Mouse (Mus musculus): ENCODE results near the gene R3hdm2. TPM values are rescaled to one million over a fixed set of nuclear protein-coding genes. Genes with fewer than 3 reads are reported as not detected.

R3hdm2 gene
- total RNA-seq, 2 experiments from 2014 or later, result 157 to 164 TPM

DNA sequence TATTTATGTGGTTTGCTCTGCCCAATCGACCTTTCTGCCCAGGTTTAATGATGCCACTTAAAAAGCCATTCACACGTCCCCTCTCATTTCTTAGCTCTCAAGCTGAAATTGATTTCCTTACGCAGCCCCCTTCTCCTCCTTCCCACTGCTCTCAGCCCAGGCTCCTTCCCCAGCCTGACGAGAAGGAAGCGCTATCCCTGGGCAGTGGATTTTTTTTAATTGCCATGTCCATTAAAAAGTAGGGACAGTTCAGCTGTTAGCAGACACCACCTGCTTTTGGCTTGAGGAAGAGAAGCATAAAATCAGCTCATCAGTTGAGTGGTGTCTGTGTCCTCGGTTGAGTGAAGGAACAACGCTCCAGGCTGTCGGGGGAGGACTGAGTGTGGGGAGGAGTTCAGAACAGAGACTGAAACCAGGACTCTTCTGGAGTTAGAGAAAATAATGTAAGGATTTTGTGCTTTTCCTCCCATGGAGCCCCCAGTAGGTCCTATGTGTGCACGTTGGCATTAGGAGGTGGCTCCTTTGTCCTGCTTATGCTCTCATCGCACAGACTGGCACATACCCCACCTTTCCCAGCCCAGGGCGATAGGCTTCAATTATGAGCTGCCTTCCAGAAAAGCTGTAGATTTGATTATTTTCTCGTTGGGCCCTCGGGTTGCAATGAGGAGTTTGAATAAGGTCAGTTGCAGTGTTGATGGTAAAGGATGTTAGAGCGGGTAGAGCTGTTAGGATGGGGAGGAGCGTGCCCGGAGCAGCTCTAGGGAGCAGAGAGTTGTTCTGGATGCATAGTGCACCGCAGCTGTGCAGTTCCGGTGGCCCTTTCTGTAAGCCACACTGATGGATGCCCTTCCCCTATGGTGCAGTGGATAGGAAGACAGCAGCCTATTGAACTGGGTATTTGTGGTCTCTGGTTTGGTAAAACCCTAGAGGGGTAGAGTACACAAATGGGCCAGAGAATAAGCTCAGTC lies 110.3 kb downstream of the R3hdm2 start:
- DNase-seq (ENCODE audit: low spot score in 2 of 2), result no peak

DNA sequence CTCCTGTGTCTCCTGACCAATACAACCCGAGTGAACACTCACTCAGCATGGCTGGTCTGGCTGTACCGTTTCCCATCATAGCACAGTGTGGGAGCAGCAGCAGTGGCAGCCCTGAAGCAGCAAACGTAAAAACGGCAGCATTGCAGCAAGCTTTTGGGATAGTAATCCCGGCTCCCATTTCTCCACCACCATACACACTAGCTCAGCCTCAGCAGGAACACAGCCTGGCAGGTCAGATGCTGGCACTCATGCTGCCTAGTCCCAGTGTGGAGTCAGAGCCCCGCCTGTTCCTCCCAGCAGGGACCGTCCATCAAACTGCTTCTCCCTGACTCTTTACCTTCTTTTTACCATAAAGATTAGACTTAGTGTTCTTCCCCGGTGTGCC lies 111.0 kb downstream of the R3hdm2 start:
- no peak for DNase-seq (ENCODE audit: low spot score in 2 of 2)

DNA sequence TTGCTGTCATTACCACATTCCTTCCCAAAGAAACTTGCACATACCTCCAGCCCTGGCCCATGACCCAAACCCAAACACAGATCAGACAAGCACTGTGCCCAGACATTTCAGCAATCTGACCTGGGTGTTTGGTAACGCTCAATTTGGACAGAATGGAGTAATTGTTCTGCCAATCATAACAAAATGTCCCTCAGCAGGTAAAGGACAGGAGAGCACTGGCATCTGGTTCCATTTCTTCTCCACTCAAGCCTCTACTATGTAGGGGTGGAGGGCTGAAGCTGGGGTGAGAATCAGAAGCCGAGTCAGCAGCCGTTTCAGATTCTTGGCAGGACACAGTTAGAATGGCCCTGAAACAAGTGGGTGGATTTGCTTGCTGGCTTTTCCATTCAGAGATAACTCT lies 112.0 kb downstream of the R3hdm2 start:
- no peak for DNase-seq (ENCODE audit: low spot score in 2 of 2)

DNA sequence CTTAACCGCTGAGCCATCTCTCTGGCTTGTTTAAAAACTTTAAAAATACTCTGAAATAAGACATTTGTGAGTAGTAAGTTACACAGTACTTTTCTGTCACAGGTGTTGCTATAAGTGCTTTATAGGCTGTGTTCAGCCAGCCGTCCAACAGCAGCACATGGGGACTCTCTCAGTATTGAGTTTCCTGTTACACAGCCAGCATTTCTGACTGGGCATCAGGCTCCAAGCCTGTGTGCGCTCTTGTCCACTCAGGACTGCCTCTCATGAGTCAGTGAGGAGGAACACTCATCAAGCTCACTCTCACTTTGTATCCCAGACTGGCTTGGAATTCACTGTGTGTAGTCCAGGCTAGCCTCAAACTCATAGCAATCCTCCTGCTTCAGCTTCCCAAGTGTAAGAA lies 116.0 kb downstream of the R3hdm2 start:
- DNase-seq (ENCODE audit: low spot score in 2 of 2), result no peak

DNA sequence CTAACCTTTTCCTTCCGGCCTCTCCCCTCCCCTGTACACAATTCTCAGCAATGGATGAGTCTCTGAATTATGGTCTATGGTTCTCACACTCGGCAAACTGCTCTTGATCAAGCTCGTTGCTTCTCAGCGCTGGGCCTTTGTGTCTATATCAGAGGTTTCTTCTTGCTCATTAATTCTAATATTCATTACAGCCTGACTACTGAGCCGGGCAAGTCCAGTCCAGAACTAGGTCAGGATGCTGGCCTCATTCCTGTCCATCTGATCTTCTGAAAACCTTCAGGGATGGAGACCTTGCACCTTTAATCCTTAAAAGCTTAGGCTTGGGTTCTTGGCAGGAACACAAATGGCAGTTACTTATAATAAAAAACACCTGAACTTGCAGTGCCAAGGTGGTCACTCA lies 119.4 kb downstream of the R3hdm2 start:
- no peak for DNase-seq (ENCODE audit: low spot score in 2 of 2)

DNA sequence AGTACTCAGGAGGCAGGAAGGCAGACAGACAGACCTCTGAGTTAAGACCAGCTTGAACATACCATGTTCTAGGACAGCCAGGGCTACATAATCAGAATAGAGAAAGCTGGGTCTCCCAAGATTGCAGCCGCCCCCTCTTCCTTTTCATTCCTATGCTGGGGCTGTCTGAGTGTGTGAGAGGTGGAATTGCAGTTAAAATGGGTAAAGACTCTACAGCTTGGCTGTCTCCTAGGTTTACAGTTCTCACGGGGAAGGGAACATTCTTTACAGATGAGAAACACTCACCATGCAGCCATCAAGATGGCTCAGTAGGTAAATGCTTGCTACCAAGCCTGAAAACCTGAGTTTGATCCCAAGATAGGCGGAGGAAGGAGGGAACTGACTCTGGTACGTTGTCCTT lies 119.9 kb downstream of the R3hdm2 start:
- no peak for DNase-seq (ENCODE audit: low spot score in 2 of 2)

DNA sequence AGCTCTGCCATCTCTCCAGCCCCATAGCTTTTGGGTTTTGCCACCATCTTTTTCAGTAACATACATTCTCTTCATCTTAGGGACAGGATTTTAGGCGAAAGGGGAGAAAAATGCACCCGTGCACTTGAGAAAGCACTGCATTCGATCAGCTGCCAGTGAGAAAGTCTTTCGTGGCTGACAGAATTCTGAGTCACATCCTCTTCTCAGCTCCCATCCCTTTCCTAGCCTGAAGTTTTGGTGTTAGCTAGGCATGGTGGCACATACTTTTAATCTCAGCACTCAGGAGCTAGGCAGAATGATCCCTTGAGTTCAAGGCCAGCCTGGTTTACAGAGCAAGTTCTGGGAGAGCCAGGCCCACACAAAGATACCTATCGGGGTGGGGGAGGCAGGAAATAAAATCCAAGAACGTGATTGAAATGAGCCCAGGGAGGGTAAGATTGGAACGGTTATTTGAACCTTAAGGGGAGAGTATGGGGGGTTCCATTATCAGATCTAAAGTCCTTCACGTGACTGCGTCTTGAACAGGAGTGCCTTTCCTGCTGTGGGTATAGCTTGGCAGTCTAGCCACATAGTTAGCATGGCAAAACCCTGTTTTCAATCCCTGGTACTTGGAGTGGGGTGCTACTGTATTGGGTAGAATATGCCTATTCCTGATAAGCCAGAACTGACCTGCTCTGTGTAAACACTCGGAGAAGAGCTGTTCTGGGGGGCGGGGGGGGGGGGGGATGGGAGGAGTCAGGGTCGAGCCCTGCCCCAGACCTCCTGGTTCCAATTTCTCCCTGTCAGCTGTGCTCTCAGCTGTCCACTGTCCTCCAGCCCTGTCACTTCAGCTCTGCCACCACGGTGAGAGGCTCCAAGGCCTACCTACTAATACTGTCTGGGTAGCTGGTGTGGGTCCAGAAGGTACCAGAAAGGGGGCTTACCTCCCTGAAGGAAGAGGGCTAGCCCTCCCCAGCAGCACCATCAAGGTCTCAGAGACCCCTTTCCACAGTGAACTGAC lies 121.1 kb downstream of the R3hdm2 start, which contains the start of gene Stac3:
Gene Stac3 (plus strand): TSS at position 793 of the 1,000 bp plus-strand sequence.
- DNase-seq (ENCODE audit: low spot score in 2 of 2), result no peak

DNA sequence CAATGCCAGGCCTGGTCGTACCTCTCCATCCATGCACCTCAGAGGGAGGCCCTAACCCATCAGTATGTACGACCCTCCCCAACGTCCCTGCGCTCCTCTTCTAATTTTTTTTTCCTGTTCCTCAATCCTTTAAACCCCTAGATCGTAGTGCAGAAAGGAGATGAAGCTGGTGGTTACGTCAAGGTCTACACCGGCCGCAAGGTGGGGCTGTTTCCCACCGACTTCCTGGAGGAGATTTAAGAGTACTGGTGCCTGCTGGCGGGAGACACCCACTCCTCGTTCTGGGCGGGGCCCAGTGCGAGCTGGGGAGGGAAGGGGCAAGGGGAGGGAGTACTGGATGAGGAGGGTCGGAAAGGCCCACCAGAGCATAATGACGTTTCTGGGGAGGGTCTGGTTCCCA lies 128.1 kb downstream of the R3hdm2 start:
- no peak for DNase-seq (ENCODE audit: low spot score in 2 of 2)

DNA sequence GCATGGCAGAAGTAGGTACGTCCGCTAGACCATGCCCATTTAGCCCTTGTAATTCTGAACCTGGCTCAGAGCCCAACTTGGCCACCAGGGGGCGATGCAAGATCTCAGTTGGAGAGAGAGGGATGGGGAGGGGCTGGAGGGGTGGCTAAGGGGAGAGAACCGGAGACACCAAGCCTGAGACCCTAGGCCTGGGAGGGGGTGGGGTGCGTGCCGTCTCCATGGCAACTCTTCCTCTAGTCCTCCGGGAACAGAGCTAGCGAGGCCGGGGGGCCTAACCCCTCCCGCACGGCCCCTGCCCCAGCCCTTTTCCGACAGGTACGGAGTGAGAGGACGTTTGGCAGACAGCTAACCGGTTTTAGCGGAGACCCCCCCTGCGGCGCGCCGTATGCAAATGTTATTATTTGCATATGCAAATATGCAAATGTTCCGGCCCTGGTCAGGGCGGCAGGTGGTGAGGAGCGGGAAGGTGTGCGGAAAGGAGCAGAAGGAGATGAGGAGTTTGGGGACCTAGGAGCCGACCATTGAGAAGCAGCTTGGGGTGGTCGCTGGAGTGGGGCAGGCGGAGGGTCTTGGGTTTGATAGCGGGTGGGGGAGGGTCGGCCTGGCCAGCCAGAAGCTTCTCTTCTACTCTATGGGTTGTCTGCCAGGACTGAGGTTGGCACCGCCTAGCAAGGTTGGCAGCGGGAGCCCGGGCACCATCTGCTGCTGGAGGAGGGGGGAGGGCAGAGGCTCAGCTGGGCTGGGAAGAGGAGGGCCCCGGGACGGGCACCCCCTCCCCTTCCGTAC lies 129.1 kb downstream of the R3hdm2 start:
- peak; percentile 76 to 77 for DNase-seq (ENCODE audit: low spot score in 2 of 2)

DNA sequence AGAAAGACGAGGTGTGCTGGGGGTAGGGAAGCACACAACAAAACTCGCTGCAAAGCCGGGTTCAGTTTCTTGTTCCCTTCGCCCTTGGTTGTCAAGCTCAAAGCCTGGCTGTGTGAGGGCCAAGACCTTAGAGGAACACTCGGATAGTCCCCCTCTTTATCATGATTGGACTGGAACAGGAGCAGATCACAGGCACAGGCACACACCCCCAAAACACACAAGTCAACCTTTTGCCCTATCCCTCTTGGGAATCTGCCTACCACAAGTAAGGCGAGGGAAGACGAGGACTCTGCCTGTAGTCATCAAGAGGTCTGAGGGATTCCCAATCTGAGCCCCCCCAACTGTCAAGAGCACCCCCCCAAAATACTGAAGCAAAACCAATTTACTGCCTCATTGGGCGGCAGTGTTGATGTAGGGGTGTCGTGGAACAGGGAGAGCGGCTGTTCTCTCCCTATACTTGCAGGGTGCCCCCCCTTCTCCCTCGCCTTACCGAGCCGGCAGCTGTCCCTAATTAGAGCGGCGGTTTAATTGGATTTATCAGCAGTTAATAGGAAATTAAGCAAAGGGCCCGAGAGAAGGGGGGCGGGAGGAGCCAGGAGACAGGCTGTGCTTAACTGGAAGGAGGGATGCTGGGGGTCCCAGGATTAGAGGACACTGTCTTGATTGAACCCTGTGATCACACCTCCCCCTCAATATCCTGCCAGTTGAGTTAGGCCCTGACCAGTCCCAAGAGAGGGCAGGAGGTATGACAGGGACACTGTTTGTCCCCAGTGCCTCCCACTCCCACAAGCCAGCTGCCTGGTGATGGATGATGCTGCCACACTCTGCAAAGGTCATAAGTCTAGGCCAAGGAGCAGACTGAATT lies 129.9 kb downstream of the R3hdm2 start:
- no peak for DNase-seq (ENCODE audit: low spot score in 2 of 2)

DNA sequence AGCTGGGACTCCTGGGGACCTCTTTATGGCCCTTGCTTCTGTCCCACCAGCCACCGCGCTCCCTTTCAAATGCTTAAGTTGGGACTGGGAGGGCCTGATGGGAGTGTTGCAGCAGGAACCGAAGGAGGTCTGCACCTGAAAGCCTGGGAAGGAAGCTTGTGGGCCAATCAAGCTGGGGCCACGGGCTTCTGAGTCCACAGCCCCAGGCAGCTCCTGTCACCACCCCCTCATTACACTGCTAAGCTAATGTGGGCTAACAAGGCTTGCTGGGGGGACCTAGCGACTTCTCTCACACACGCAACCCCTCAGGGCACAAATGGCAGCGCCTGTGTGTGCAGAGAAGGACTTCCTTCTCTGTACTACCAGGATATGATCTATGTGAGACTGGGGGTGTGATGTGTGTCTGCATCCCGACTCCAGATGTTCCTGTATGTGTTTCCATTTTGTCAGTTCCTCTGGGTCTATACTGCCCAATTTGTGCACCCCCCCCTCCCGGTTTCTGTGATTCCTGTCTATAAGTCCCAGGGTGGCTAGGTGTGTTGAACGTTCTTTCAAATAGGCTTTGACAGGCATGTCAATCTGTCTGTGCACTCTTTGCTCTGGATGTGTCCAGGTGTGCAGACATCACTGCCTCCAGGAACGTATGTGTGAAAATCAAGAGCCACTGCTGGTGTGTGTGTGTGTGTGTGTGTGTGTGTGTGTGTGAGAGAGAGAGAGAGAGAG lies 130.9 kb downstream of the R3hdm2 start:
- no peak for DNase-seq (ENCODE audit: low spot score in 2 of 2)

DNA sequence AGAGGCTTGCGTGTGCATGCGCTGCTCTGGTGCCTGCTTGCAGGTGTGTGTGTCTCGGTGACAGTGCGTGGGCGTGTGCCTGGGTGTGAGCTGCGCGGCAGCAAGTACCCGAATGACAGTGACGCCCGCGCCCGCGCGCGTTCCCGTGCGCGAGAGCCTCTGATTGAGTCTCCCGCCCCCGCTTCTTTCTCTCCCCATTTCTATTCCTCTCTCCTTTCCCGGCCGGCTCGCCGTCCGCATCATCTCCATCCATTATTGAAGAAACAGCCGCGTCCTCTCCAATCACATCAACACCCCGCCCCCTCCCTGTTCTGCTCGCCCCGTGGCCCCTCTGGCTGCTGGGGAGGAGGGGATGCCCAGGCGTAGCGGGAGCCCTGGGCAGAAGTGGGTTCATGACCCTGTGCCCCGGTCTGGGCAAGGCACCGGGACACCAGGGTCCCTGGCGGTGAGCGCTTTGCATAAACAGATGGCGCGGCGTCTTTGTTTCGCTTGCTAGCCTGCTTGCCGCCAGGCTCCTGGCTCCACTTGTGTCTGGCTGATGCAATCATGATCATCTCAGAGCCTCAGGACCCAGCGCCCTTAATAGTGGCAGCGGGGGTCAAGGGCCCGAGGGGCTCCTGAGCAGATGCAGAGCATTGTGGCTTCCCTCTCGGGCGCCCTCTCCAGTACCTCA lies 131.6 kb downstream of the R3hdm2 start:
- no peak for DNase-seq (ENCODE audit: low spot score in 2 of 2)

DNA sequence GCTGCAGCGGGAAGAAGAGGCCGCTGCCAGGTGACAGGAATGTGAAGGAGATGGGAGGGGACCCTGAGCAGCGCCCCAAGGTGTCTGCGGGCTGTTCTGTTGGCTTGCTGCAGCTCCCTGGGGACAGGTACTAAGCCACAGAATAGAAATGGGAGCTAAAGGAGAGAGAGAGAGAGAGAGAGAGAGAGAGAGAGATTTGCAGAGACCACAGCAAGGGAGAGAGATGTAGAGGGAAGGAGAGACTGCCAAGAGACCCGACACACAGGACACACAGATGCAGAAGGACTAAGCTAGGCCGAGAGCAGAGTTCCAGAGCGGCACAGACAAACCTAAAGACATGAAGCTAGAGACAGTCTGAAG lies 132.2 kb downstream of the R3hdm2 start:
- no peak for DNase-seq (ENCODE audit: low spot score in 2 of 2)

DNA sequence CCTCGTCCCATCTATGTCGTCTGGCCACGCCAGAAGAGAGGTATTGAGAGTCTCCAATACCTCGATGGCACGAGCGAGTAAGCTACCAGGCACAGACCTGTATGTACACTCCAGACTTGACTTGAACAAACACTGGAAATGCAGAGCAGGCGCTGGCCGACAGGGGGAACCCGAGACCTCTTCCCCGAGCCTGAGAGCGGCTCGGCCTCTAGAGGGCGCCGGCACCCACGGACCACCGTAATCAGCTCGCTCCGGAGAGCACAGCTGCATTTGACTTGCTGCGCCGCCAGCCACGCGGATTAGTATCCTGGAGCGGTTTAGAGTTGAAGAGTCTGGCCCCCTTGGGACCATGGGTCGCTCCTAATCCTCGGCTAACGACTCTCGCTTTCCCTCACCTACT lies 132.7 kb downstream of the R3hdm2 start:
- DNase-seq (ENCODE audit: low spot score in 2 of 2), result peak; percentile 86 to 92

DNA sequence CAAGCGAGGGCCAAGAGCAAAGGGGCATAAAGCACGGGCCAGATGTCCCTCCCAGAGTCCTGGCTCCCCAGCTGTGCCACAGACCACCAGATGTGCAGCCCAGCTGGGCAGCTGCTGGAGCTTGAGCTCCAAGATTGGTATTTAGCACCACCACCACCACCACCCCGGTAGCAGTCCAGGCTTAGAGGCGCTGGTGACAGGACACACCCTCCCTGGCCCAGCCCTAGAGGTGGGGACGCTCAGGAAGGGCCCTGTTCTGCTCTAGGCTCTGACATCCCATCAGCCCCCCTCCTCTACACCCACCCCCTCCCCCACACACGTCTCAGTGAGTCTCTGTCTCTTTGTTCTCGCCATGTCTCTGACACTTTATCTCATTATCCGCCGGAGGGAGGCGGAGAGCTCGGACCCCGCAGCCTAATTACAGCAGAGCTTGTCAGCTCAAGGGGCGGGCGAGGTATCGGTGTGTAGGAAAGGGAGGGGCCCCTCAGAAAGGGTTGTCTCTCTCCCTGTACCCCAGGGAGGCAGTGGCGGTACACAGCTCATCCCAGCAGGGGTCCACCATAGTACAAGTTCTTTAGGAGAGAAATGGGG lies 133.5 kb downstream of the R3hdm2 start:
- no peak for DNase-seq (ENCODE audit: low spot score in 2 of 2)

DNA sequence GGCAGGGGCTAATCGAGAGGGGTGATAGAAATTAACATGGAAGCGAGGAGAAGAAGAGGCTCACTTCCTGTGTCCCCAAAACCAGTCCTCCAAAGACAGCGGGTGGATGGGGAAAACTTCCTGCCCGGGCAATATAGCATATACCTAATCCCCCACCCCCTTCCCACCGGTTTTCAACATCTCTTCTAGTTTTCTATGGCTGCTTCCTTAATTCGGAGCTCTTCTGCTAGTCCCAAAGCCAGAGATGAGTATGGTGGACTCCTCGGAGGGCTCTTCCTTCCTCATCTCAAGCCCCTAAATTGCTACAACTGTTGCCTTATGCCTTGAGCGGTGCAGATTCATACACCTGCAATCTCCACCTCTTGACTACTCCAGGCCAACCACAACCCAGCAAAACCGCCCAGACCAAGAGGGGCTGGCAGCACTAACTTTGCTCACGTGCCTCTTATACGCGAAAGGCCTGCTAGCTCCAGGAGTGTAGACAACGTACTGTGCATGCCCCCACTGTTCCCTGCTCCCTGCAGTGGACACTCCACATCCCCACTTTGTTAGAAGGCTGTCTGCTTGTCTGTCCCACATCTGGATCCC lies 134.1 kb downstream of the R3hdm2 start:
- no peak for DNase-seq (ENCODE audit: low spot score in 2 of 2)

DNA sequence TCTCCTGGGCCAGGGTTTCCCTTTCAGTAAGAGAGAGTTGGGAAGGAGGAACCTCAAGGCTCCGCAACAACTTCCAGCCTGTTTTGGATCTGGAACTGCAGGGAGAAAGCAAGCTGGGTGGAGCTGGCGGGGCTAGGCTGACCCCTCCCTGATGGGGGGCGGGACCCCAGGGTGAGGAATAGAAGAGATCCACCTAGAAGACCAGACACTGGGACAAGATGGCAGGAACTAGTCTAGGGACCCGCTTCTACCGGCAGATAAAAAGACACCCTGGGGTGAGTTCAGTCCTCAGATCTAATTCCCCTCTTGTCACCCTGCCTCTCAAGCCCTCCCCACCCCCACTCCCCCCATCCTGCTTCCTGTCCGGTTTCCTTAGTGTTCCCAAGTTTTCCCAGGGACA lies 134.6 kb downstream of the R3hdm2 start, which contains the start of gene Ndufa4l2:
Gene Ndufa4l2 (plus strand): TSS at position 204 of the 400 bp plus-strand sequence.
- DNase-seq (ENCODE audit: low spot score in 2 of 2), result no peak
